Mouse (Mus musculus) liver, adult (tissue): ENCODE results near the gene Plcl1.

Experiments
- GATA4 ChIP-seq: IDR thresholded peaks from 2 replicates; pipeline ENCODE4 v1.6.1; 2014; ENCODE audit warnings: mild to moderate bottlenecking, low read length; ENCODE audit not compliant: insufficient replicate concordance

Gene Plcl1

DNA sequence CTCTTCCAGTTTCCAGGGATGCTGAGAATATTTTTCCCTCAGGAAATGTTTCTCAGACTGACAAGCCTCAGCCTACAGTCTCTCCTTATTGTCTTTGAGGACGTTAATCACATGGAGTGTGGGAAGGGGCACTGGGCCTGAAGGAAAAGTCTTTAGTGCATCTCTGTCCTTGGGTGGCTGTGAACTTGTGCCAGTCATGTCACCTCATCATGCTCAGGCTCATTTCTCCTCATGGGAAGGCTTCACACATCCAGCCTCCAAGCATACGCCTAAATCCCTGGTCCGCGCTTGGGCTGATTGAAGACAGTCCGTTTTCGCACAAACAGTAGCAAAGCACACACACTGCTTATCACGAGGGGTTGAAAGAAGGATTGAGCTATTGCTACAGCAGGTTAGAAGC is 344.0 kb downstream of the Plcl1 start:
- no peak for TF ChIP-seq GATA4

DNA sequence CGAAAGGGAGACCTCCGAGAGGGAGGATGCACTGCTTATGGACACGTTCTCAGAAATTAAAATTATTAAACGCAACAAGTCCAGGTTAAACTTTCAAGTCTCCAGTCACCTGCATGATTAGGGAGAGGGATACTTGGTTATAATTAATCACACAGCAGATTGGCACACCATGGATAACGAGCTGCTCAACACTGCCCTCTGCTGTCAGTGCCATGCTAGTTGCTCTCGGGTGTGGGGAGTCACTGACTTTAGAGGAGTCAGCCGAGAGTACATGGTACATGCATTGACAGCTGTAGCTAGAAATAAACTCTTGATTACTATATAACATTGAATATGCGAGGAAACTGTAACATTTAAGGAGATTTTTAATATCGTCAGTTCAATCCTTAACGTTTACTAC is 350.0 kb downstream of the Plcl1 start:
- no peak for TF ChIP-seq GATA4

DNA sequence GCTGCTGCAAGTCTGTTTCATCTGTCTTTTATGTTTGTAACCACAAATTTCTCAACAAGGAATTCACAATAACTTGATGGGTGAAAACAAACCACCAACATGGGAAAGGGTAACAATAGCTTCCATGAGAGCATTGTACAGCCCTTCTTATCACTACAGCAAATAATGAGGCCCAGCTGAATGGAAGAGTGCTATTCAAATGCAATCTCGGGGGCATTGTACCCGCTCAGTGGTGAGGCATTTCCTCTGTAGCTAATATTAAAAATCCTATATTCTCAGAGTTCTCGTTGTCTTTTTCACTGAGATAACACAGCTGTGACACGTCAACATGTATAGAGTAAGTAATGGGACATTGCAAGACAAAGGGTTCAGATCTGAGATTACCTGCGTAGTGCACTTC is 356.6 kb downstream of the Plcl1 start:
- TF ChIP-seq GATA4: no peak

DNA sequence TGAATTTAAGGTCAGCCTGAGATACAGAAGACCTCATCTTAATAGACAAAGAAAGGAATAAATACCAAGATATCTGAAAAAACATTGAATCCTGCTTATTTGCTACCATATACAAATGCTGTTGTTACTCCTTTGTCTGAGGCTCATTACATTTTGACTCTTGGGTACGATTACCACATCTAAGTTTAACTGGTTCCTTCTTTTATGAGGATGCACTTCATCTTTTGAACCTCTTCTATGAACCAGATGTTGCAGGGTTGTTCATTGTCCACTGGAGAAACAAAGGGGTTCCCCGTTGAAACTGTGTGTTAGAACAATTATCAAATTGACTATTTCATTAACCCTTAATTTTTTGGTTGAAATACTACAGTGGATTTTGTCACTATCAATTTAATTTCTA is 357.4 kb downstream of the Plcl1 start:
- no peak for TF ChIP-seq GATA4

GRCm38 (mm10) chr1:55766743-55767142 is 361.0 kb downstream of the Plcl1 start:
- TF ChIP-seq GATA4: no peak

- no peak for TF ChIP-seq GATA4
Measured at GRCm38 (mm10) chr1:55770072-55770785, 364.5 kb downstream of the Plcl1 start.

DNA sequence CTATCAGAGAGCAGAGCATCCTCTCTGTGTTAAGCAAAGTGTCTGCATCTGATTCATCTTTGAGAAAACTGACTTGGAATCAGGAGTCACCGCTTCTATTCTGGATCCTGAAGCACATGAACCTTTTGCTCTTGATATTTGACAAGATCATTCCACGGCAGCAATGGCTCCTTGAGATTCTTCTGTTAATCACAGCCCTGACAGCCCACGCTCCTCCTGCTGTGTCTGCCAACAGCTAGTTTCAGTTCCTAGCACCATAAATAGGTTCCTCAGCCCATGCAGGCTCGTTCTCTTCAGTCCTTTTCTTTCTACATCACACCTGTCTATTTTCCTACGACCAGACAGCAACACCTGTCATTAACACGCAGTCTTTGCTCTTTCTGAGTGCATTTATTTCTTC is 387.1 kb downstream of the Plcl1 start:
- TF ChIP-seq GATA4: no peak
